In genomic region chr13:29637788-29638187, GRCm38 (mm10) we compare ENCODE assay signal across 9 mouse cellular contexts.
A peak's percentile ranks its signal among the peaks of the same experiment; 100 is the strongest.
DNase-seq lines count a peak whose midpoint lies in the region; TF ChIP-seq lines count a peak whose summit lies in the region.
"Had no signal": no experiment of that assay in that cellular context is flagged by ENCODE, and none has a peak within 500 bp of the region (broad histone marks: within the 10 kb centered on the region; RNA-seq: fewer than 3 reads in every experiment).

No protein-coding gene starts in this region.

- DNase-seq in adrenal gland, adult 2 months, result peak; percentile 74
- DNase-seq in heart, adult 18-20 months, result peak; percentile 78 to 79
- peak; percentile 51 for DNase-seq in kidney, postnatal 14 days
- no peak for DNase-seq in embryo, embryonic 10.5 days (ENCODE audit: low spot score)
- no peak for DNase-seq in forebrain, embryonic 10.5 days (ENCODE audit: extremely low spot score, low spot score)
- DNase-seq in urinary bladder, postnatal 10 days (ENCODE audit: low spot score), result no peak
- DNase-seq in natural killer cell, adult 2 months (ENCODE audit: low spot score in 2 of 2), result no peak

- no peak overlapping the region for H3K27ac ChIP-seq in forebrain, embryonic 10.5 days
- H3K27ac ChIP-seq: limb, embryonic 12.5 days had no signal

- H3K4me3 ChIP-seq in C2C12 (ENCODE audit: insufficient read depth, poor library complexity, severe bottlenecking), result no peak overlapping the region
- no peak overlapping the region for H3K4me3 ChIP-seq in forebrain, embryonic 10.5 days
- H3K4me3 ChIP-seq: limb, embryonic 12.5 days had no signal

- H3K79me2 ChIP-seq in C2C12 (ENCODE audit: control insufficient read depth, insufficient read depth), result no peaks in the 10 kb centered on the region

- H3K9me3 ChIP-seq in forebrain, embryonic 10.5 days, result no peaks in the 10 kb centered on the region
- H3K9me3 ChIP-seq: limb, embryonic 12.5 days had no signal

- no peaks in the 10 kb centered on the region for H3K27me3 ChIP-seq in C2C12 (ENCODE audit: control insufficient read depth, insufficient read depth, insufficient read length)
- no peaks in the 10 kb centered on the region for H3K27me3 ChIP-seq in forebrain, embryonic 10.5 days (ENCODE audit: poor library complexity, severe bottlenecking)
- H3K27me3 ChIP-seq: limb, embryonic 12.5 days had no signal

- no peak for TF ChIP-seq CTCF in C2C12 (IDR thresholded peaks at IDR 0.05; ENCODE audit: control insufficient read depth, insufficient read depth, insufficient read length)

- H3K4me1 ChIP-seq in forebrain, embryonic 10.5 days, result 0 out of 2 replicates have a peak, but pooled peaks cover 2% of the 10 kb centered on the region

- H3K79me3 ChIP-seq in C2C12 (ENCODE audit: low read depth), result no peaks in the 10 kb centered on the region

- WGBS in forebrain, embryonic 10.5 days, result 92% methylated on average over 6 of the region's 6 CpGs

- no peak overlapping the region for H3ac ChIP-seq in C2C12 (ENCODE audit: control insufficient read depth, insufficient read length, low read depth)

- no peaks in the 10 kb centered on the region for H3K36me3 ChIP-seq in C2C12 (ENCODE audit: control insufficient read depth, insufficient read depth)
- no peaks in the 10 kb centered on the region for H3K36me3 ChIP-seq in forebrain, embryonic 10.5 days (replicated peaks)
- H3K36me3 ChIP-seq: limb, embryonic 12.5 days had no signal

TF ChIP-seq in C2C12, 6 proteins besides CTCF, POLR2A, EP300 and RAD21:
- TF ChIP-seq CEBPB (IDR thresholded peaks at IDR 0.05; ENCODE audit: low read depth) (no peak), MYOD1 (IDR thresholded peaks at IDR 0.05; ENCODE audit: control insufficient read depth, insufficient read length, low read depth) (peak; percentile 2), USF1 (IDR thresholded peaks at IDR 0.05; ENCODE audit: low read depth) (peak; percentile 6), MAX (IDR thresholded peaks at IDR 0.05) (no peak), FOSL1 (IDR thresholded peaks at IDR 0.05; ENCODE audit: insufficient read depth, low read length, poor library complexity, severe bottlenecking) (no peak), MYOG (IDR thresholded peaks at IDR 0.05; ENCODE audit: control insufficient read depth, extremely low read depth, insufficient read length) (no peak)

Comparison
In these comparisons a context has a peak if more than half of its experiments do, and no peak if none do; other contexts are left out.
1. DNase-seq: peak in adrenal gland, adult 2 months (single experiment), heart, adult 18-20 months (2 of 2) and kidney, postnatal 14 days (single experiment); none in embryo, embryonic 10.5 days (single experiment), forebrain, embryonic 10.5 days (single experiment), urinary bladder, postnatal 10 days (single experiment) and natural killer cell, adult 2 months (0 of 2).